Mouse (Mus musculus) stomach, postnatal 0 days (tissue): ENCODE results near the gene Top2b.

Experiments
- CTCF ChIP-seq: IDR thresholded peaks from 2 replicates; pipeline ENCODE4 v1.5.1; 2016; ENCODE audit warnings: antibody characterized with exemption, low read depth, mild to moderate bottlenecking, moderate library complexity
- EP300 ChIP-seq: optimal IDR thresholded peaks from 2 replicates; pipeline ENCODE3; 2016; ENCODE audit warnings: antibody characterized with exemption

- TF ChIP-seq CTCF (no peak; the same call in 1 of the 2 replicates), EP300 (no peak)
These were observed 683 bp upstream of the Top2b start for GRCm38 (mm10) chr14:16364161-16364831.
